Mouse (Mus musculus): ENCODE measurements at regions not wholly inside any gene's neighbourhood (a gene's known extent, or its start where the extent isn't known, plus 50 kb on each side); places are given as distances from the start of the nearest gene placed in this dataset.

GRCm38 (mm10) chr5:21125085-21125484 lies 61.0 kb upstream of the Gsap start:
- no peak for TF ChIP-seq CTCF (IDR thresholded peaks at IDR 0.05; ENCODE audit: control insufficient read depth, insufficient read depth, low read length)
- TF ChIP-seq POLR2A (IDR thresholded peaks at IDR 0.05; ENCODE audit: borderline replicate concordance, control insufficient read depth, low read depth, low read length), result no peak
